Mouse (Mus musculus) brain, adult 10 weeks (tissue): ENCODE results near the gene Gabra6. TPM values are rescaled to one million over a fixed set of nuclear protein-coding genes. Genes with fewer than 3 reads are reported as not detected.

ENCODE experiments used
- polyA plus RNA-seq: library from polyadenylated mRNA; stranded (reverse); fragments of 350-450 nt; fragmentation: Illumina TruSeq; extraction: RNeasy Lipid Tissue Mini Kit (QIAGEN cat#74804); gene quantifications from one replicate; pipeline ENCODE4 v1.2.3, GENCODE M21; 2015; ENCODE audit warnings: low read depth, low replicate concordance

Gene Gabra6
- not detected for polyA plus RNA-seq

DNA sequence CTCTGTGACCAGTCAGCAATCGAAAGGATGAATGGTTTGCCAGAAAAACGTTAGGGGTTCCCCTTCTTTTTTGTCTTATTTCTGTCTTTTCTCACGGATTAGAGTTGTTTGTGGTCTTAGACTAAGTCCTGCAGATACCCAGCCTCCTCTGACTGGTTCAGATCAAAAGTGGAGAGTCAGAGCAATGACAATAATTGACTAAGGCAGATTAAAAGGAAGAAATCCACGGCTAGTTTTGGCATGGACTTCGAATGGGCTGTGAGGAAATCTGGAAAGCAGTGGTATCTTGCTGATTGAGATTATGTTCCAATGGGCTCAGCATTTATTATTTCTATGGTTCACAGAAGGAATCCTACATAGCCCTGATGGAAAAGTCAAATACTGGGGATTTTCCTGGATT lies at the start of gene Gabra6:
Gabra6 (minus strand) TSS at position 191 of the 400 bp plus-strand sequence.

Other genes starting within 250 kb of the Gabra6 start
- 401 TPM for gene Gabra1, start 138.1 kb downstream of the Gabra6 start, polyA plus RNA-seq
- gene Gabrb2, start 98.7 kb upstream of the Gabra6 start, polyA plus RNA-seq, result 113 TPM